Mouse (Mus musculus): ENCODE data around the gene Zc3h12a.

The Zc3h12a gene

GRCm38 (mm10) chr4:125144627-125145026, 17.0 kb upstream of the Zc3h12a start:
- no peak for DNase-seq (ENCODE audit: low spot score)

DNA sequence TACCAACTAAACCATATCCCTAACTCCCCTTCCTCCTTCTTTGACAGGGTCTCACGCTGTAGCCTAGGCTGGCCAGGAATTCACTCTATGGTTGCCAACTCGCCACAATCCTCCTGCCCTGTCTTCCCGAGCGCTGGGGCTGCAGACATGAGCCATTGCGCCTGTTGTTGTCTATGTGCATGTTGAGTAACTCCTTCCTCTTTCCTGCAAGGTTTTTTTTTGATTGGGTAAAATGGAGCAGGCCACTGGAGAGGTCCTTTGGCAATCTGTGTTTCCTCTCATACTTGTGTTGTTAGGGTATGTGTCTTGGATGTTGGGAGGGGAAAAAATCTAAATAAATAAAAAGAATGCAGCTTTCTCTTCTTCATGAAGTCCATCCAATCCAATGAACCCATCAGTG, 16.6 kb upstream of the Zc3h12a start:
- no peak for DNase-seq (ENCODE audit: low spot score)

- no peak for DNase-seq (ENCODE audit: low spot score)
Measured at GRCm38 (mm10) chr4:125138321-125138720, 10.7 kb upstream of the Zc3h12a start.

DNA sequence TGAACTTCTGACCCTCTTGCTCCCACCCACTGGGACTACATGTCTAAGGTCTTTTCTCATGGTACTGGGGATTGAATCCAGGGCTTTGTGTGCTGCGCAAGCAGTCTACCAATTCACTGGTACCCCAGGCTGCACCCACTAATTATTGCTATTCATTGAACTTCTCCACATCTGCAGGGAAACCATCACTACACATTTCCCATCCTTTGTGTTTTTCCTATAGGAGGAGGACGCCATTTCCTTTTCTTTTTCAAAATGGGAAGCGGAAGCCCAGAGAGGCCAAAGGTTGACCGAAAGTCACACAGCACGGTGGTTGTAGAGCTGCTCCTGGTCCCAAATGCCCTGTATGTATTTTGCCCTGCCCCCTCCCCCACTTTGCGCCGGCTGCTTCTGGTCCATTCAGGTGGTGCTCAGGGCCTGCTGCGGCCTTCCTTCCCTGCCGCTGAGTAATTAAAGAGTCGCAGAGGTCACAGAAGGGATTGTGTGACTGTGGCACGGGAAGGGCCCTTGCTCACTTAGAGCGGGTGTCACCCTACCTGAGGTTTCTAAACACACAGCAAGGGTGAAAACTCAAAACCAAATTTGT, 8.8 kb upstream of the Zc3h12a start:
- no peak for DNase-seq (ENCODE audit: low spot score)

- no peak for DNase-seq (ENCODE audit: low spot score)
Measured at GRCm38 (mm10) chr4:125135076-125135855, 7.6 kb upstream of the Zc3h12a start.

GRCm38 (mm10) chr4:125134631-125135030, 7.0 kb upstream of the Zc3h12a start:
- DNase-seq (ENCODE audit: low spot score) = no peak

- no peak for DNase-seq (ENCODE audit: low spot score)
Measured at GRCm38 (mm10) chr4:125134192-125134591, 6.6 kb upstream of the Zc3h12a start.

- DNase-seq (ENCODE audit: low spot score) = peak; percentile 52
Measured at GRCm38 (mm10) chr4:125132394-125132793, 4.8 kb upstream of the Zc3h12a start.

DNA sequence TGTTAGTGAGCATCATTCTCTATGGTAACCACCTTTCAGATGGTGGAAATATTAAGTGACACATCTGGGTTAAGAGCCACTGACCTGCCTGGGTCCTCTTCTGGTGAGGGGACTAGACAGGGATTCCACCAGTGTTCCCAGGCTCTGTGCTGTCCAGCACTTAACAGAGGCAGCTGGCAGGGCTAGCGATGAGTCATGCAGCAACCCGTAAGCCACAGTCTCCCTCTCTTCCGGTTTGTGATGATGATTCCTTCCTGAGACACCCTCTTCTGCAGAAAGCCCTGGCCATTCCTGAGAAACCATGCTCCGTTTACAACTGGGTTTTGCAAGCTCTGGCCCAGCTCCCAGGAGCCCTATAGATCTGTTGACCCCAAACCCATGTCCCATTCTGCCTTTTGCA, 3.9 kb upstream of the Zc3h12a start:
- no peak for DNase-seq (ENCODE audit: low spot score)

GRCm38 (mm10) chr4:125126761-125127160, 879 bp downstream of the Zc3h12a start:
- no peak for DNase-seq (ENCODE audit: low spot score)

DNA sequence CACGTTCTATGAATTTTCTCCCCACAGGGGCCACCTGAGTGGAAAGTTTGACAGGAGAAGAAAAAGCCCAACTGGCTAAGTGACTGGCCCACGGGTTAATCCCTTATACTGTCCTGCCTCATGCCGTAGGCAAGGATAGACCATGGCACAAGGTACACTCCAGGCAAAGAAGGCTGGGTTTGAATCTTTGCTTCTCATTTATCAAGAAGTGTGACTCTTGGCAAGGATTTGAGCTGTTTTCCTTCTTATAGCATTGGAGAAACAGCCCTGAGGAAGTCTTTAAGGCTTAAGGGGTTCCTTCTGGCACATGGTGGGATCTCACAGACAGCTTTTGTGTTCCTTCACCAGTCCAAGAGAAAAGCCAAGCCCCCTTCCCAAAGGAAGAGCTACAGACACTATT, 1.5 kb downstream of the Zc3h12a start:
- DNase-seq (ENCODE audit: low spot score) = no peak

GRCm38 (mm10) chr4:125125361-125125921, 2.2 kb downstream of the Zc3h12a start:
- no peak for DNase-seq (ENCODE audit: low spot score)

GRCm38 (mm10) chr4:125124424-125125209, 3.0 kb downstream of the Zc3h12a start:
- no peak for DNase-seq (ENCODE audit: low spot score)

DNA sequence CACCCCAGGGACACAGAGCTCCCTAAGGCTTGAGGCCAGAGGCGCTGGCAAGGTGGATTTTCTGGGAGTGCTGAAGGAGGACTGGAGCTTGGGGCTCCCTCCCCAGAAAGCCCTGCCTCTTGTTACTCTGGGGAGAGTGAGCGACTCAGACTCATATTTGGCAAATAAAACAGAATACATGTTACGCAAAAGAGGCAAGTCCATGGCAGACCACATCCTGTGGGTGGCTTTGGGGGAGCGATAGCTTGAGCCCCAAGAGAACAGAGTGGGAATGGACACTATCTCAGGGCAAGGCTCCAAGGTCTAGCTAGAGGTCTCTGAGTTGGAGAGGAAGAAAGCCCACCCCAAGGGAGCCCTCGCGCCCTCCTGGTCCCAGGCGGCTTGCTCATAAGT, 4.4 kb downstream of the Zc3h12a start:
- no peak for DNase-seq (ENCODE audit: low spot score)

GRCm38 (mm10) chr4:125122431-125123278, 5.0 kb downstream of the Zc3h12a start:
- peak; percentile 42 for DNase-seq (ENCODE audit: low spot score)

DNA sequence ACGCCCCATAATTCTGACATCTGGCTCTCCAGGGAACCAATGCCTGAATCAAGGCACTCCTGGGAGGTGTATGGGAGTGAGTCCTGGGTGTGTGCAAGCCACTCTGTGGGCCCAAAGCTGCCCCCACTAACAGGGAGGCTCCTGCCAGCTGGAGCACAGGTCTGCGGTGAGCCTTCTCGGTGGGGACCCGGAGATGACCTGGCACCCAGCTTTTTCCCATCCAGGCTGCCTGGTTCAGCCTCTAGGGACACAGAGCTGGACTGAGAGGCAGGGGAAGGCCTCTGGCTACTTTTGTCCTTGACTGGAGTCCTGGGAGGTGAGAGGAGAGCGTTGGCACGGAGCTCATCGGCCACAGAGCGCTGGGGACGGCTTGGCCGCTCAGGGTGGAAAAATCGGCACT, 7.9 kb downstream of the Zc3h12a start:
- DNase-seq (ENCODE audit: low spot score) = no peak

DNA sequence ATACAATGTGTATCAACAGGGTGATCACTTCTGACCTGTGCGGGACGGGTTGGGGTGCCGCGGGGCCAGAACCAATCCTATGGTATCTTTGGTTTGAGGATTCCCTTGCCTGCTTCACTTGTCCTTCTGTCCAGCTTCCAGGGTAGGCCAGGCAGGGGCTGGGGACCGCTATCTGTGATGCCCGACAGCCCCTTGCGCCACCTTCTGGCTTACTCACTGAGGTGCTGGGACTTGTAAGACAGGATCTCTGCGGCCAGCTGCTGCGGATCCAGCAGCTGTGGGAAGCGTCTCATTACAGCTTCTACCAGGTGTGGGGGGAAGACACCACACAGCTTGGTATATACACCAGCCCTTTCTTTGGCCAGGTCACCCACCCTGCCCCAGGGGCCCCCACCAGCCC, 8.6 kb downstream of the Zc3h12a start:
- no peak for DNase-seq (ENCODE audit: low spot score)

GRCm38 (mm10) chr4:125117902-125118320, 9.7 kb downstream of the Zc3h12a start:
- no peak for DNase-seq (ENCODE audit: low spot score)

DNA sequence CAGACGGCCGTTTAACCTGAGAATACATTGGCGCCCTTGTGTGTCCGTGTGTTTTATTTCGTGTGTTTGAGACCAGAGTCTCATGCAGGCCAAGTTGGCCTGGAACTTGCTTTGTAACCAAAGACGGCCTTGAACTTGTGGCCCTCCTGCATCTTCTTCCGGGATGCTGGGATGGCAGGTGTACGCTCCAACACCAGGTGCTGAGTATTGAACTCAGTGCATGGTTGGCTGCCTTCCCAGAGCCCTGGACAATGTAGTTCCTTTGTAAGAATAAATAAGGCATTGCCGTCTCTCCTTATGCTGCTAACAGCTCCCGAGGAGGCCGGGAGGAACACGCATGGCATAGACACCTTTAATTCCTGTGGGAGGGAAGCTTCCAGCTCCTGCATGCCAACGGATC, 10.7 kb downstream of the Zc3h12a start:
- DNase-seq (ENCODE audit: low spot score) = no peak

DNA sequence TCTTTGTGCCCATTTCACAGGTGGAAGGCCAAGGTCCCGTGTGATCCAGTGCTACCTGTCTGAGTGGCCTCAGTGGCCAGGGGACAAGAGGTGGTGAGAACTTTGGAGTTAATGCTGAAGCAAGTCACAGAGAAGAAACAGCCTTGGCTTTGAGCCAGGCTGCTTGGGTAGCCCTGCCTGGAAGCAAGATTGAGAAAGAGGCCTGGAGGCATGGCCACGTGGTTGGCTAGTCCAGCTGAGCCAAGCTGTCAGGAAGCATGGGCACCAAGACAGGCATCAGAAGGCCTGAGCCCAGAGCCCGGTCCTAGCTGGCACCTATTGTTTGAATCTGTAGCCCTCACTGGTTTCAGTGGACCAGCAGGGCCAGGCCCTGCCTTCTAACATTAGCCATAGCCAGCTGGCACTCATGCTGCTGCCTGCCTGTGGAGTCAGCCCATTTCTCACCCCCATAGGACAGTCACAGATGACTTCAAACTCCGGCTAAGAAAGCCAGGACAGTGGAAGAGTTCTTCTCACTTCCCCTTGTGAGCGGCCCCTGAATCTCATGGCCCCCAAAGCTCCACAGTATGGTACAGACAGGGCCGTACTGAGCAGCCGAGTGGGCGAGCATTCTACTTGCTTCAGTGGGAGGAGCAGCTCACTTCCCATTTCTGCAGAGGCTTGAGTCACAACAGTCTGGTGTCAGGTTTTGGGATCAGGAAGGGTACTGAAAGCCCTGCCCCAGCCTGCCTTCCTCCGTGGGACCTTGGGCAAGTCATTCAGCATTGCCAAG, 11.4 kb downstream of the Zc3h12a start:
- peak; percentile 35 for DNase-seq (ENCODE audit: low spot score)

GRCm38 (mm10) chr4:125115710-125116089, 11.9 kb downstream of the Zc3h12a start:
- DNase-seq (ENCODE audit: low spot score) = no peak

Data from ovary, postnatal 14 days (tissue).